Mouse (Mus musculus) Patski (cell line): ENCODE measurements at regions not wholly inside any gene's neighbourhood (a gene's known extent, or its start where the extent isn't known, plus 50 kb on each side); places are given as distances from the start of the nearest gene placed in this dataset.

Source experiments
- ATAC-seq: fragments of 100-300 bp; one replicate; pipeline ENCODE4 v1.8.0; 2021
- CTCF ChIA-PET: fragments of 350-600 bp; sonication (Branson Sonifier 250); formaldehyde crosslinking; loops from one replicate; lab custom pipeline; 2022; ENCODE audit warnings: inconsistent platforms; lab: Charles Lee
- POLR2A ChIA-PET: fragments of 350-600 bp; sonication (Branson Sonifier 250); formaldehyde crosslinking; loops from one replicate; lab custom pipeline; 2022; ENCODE audit warnings: antibody characterized with exemption, inconsistent platforms; lab: Charles Lee
- DNase-seq: peaks from one replicate; pipeline ENCODE4 v3.0.0-alpha.2; 2011; ENCODE audit warnings: low read depth, low spot score
- H3K27me3 ChIP-seq: fragments of 371-371 bp; one replicate; pipeline ENCODE4 v1.5.1; 2021
- CTCF ChIP-seq: fragments of 100-300 bp; IDR thresholded peaks from one replicate; pipeline ENCODE4 v1.5.1; 2021
- in situ Hi-C: fragments of 300-500 bp; cut with MboI; formaldehyde crosslinking; loops from 3 replicates; pipeline ENCODE4 v1.11.1; 2018; ENCODE audit warnings: low pct_unique_long_range_greater_than_20kb, mixed read lengths

- in situ Hi-C loops, result no loop called here
- H3K27me3 ChIP-seq, result no peaks in the 10 kb centered on the region
- no peak for TF ChIP-seq CTCF
- ChIA-PET CTCF (interaction anchor here (0.9 kb wide), 1 partner anchor 31 kb away, joined by 3 read pairs; no protein-coding TSS in a partner anchor), POLR2A (no interaction called here)
- DNase-seq (no peak), ATAC-seq (no peak)
Observed at GRCm38 (mm10) chr8:29460119-29460518, 2012.6 kb downstream of the Poteg start.

GRCm38 (mm10) chr8:29492931-29493330, 2045.5 kb downstream of the Poteg start:
- TF ChIP-seq CTCF, result no peak
- CTCF ChIA-PET, result no interaction called here

GRCm38 (mm10) chr8:29527327-29527726, 2079.9 kb downstream of the Poteg start:
- H3K27me3 ChIP-seq, result no peaks in the 10 kb centered on the region
- ATAC-seq (no peak), DNase-seq (no peak)
- TF ChIP-seq CTCF, result no peak
- ChIA-PET CTCF (no interaction called here), POLR2A (no interaction called here)
- in situ Hi-C loops, result no loop called here

More at GRCm38 (mm10) chr8:29492931-29493330, 2045.5 kb downstream of the Poteg start:
- in situ Hi-C loops, result no loop called here
- no peaks in the 10 kb centered on the region for H3K27me3 ChIP-seq
- POLR2A ChIA-PET, result no interaction called here
- DNase-seq, result no peak
- no peak for ATAC-seq

GRCm38 (mm10) chr8:29531565-29531964, 2084.1 kb downstream of the Poteg start:
- POLR2A ChIA-PET, result no interaction called here
- H3K27me3 ChIP-seq, result no peaks in the 10 kb centered on the region
- TF ChIP-seq CTCF, result no peak
- ATAC-seq, result no peak
- CTCF ChIA-PET, result no interaction called here
- in situ Hi-C loops, result no loop called here
- no peak for DNase-seq

- ATAC-seq (no peak), DNase-seq (no peak)
- ChIA-PET CTCF (no interaction called here), POLR2A (no interaction called here)
- in situ Hi-C loops, result no loop called here
- no peaks in the 10 kb centered on the region for H3K27me3 ChIP-seq
- no peak for TF ChIP-seq CTCF
Observed at GRCm38 (mm10) chr8:29538016-29538415, 2090.5 kb downstream of the Poteg start.

- POLR2A ChIA-PET, result no interaction called here
- DNase-seq (no peak), ATAC-seq (no peak)
- CTCF ChIA-PET, result no interaction called here
- TF ChIP-seq CTCF, result no peak
- in situ Hi-C loops, result no loop called here
- H3K27me3 ChIP-seq, result no peaks in the 10 kb centered on the region
Observed at GRCm38 (mm10) chr8:29539856-29540255, 2092.4 kb downstream of the Poteg start.

GRCm38 (mm10) chr8:29544142-29544541, 2096.7 kb downstream of the Poteg start:
- DNase-seq (no peak), ATAC-seq (no peak)
- in situ Hi-C loops, result no loop called here
- TF ChIP-seq CTCF, result no peak
- no peaks in the 10 kb centered on the region for H3K27me3 ChIP-seq
- CTCF ChIA-PET, result no interaction called here
- POLR2A ChIA-PET, result no interaction called here

GRCm38 (mm10) chr8:29585671-29586070, 2138.2 kb downstream of the Poteg start:
- ATAC-seq, result no peak

GRCm38 (mm10) chr8:29594129-29594528, 2146.7 kb downstream of the Poteg start:
- DNase-seq, result no peak
- no peak for ATAC-seq
- TF ChIP-seq CTCF, result no peak
- POLR2A ChIA-PET, result no interaction called here
- in situ Hi-C loops, result no loop called here
- no peaks in the 10 kb centered on the region for H3K27me3 ChIP-seq
- CTCF ChIA-PET, result no interaction called here

More at GRCm38 (mm10) chr8:29585671-29586070, 2138.2 kb downstream of the Poteg start:
- CTCF ChIA-PET, result interaction anchor here (0.8 kb wide), 1 partner anchor 10 kb away, joined by 3 read pairs; no protein-coding TSS in a partner anchor
- in situ Hi-C loops, result no loop called here
- H3K27me3 ChIP-seq, result no peaks in the 10 kb centered on the region
- POLR2A ChIA-PET, result no interaction called here
- DNase-seq, result no peak
- TF ChIP-seq CTCF, result no peak

GRCm38 (mm10) chr8:29614098-29614497, 2166.6 kb downstream of the Poteg start:
- no peak for TF ChIP-seq CTCF
- DNase-seq (no peak), ATAC-seq (no peak)
- ChIA-PET CTCF (no interaction called here), POLR2A (no interaction called here)
- in situ Hi-C loops, result loop anchor here (10.0 kb wide), 1 partner anchor 51 kb away; no protein-coding TSS in a partner anchor
- H3K27me3 ChIP-seq, result no peaks in the 10 kb centered on the region

GRCm38 (mm10) chr8:29661616-29662015, 2214.1 kb downstream of the Poteg start:
- DNase-seq (no peak), ATAC-seq (no peak)
- in situ Hi-C loops, result loop anchor here (10.0 kb wide), 1 partner anchor 47 kb away; no protein-coding TSS in a partner anchor
- CTCF ChIA-PET, result no interaction called here
- TF ChIP-seq CTCF, result no peak
- POLR2A ChIA-PET, result interaction anchor here (0.6 kb wide), 1 partner anchor 229 kb away, joined by 3 read pairs; no protein-coding TSS in a partner anchor
- H3K27me3 ChIP-seq, result no peaks in the 10 kb centered on the region

- ATAC-seq (no peak), DNase-seq (no peak)
- no peak for TF ChIP-seq CTCF
- H3K27me3 ChIP-seq, result no peaks in the 10 kb centered on the region
- in situ Hi-C loops, result no loop called here
- ChIA-PET POLR2A (no interaction called here), CTCF (no interaction called here)
Observed at GRCm38 (mm10) chr8:29675870-29676269, 2228.4 kb downstream of the Poteg start.
